Mouse (Mus musculus) G1E (cell line): ENCODE measurements around the gene Gm43517.

Experiments used
- CTCF ChIP-seq: IDR thresholded peaks from 2 replicates; pipeline ENCODE4 v1.5.1; 2012; ENCODE audit warnings: low read depth, low read length, inconsistent platforms, mixed read lengths
- GATA1 ChIP-seq: IDR thresholded peaks from 2 replicates; pipeline ENCODE4 v1.6.1; 2012; ENCODE audit warnings: borderline replicate concordance, low read length, inconsistent platforms, mixed read lengths
- GATA2 ChIP-seq: IDR thresholded peaks from 2 replicates; pipeline ENCODE4 v1.6.1; 2012; ENCODE audit warnings: low read depth, low read length, inconsistent platforms, borderline replicate concordance
- POLR2AphosphoS5 ChIP-seq: IDR thresholded peaks from 2 replicates; pipeline ENCODE4 v1.6.1; 2012; ENCODE audit warnings: low read depth, low read length, inconsistent platforms; ENCODE audit not compliant: insufficient replicate concordance
- TAL1 ChIP-seq: conservative IDR thresholded peaks from 2 replicates; pipeline ENCODE4 v1.6.1; 2012; ENCODE audit warnings: low read depth, low read length, inconsistent platforms, mixed read lengths

DNA sequence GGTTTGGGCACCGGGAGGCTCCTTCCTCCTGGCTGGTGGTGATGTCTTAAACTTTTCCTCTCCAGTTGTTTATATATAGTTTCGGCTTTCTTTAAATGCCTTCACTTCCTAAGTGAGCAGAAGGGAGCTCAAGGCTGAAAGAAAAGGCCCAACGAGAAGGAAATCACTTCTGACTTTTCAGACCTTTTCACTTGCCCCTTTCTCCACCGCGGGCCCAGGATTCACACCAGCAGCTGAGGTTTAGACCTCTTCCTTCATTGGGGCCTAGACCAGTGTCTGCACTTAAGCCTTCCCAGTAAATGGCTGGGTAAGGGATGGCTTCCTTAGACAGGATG lies 16.8 kb downstream of the Gm43517 start:
- TF ChIP-seq CTCF (no peak), POLR2AphosphoS5 (no peak), GATA1 (no peak), TAL1 (no peak), GATA2 (no peak)
